Mouse (Mus musculus): Measurements from ENCODE around the gene Etl4. TPM values are rescaled to one million over a fixed set of nuclear protein-coding genes. Genes with fewer than 3 reads are reported as not detected.
"Not testable (repeated sequence)": the region's sequence is repeated elsewhere in the genome, so short reads cannot be mapped to it uniquely, and the experiment has no call there.

Gene Etl4
- polyA plus RNA-seq, 1 experiment: 19.0 TPM

DNA sequence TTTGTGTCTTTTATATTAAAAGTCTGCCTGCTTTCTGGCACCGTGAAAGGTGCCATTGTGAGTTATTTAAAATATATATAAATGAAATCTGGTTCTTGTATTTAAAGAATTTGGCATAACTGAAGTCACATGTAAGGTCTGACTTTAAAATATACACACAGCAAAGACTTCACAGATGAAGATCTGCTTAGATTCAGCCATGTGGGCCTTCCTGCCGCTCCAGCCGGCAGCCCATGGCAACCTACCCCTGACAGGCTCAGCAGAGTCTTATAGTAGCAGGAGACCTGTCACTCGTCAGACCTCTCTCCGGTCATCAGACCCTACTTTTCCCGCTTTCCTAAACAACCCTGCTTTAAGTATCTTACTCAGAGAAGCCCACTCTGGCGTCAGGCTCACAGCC, 769.2 kb downstream of the Etl4 start:
- Histone ChIP-seq H3K27ac (ENCODE audit: insufficient read depth, low read depth, low read length) (no peak overlapping the region), H3K27me3 (ENCODE audit: control insufficient read depth, insufficient read depth, low read length) (no peaks in the 10 kb centered on the region), H3K4me3 (ENCODE audit: low read depth, low read length) (no peak overlapping the region), H3K4me1 (ENCODE audit: control insufficient read depth, insufficient read depth, insufficient read length, low read length) (no peaks in the 10 kb centered on the region), H3K36me3 (ENCODE audit: control insufficient read depth, insufficient read depth, low read length) (no peaks in the 10 kb centered on the region)
- no peak for TF ChIP-seq CTCF (IDR thresholded peaks at IDR 0.05; ENCODE audit: extremely low read depth, insufficient read length, insufficient replicate concordance, low read depth, low read length)
- no peak for TF ChIP-seq POLR2A (IDR thresholded peaks at IDR 0.05; ENCODE audit: low read depth, low read length)
- WGBS: 91% methylated on average over 7 of the region's 7 CpGs

DNA sequence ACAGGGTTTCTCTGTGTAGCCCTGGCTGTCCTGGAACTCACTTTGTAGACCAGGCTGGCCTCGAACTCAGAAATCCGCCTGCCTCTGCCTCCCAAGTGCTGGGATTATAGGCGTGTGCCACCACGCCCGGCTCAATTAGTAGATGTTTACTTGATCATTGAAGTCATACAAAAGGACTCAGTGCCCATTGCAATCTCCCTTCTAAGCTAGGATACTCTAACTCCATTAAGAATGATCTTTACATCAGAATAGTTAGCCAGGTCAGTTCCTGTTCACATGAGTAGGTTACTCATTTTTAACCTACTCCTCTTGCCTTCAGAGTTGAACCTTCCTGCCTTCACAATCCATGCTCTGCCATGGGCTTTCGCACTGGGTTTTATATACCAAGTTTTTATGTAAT, 772.6 kb downstream of the Etl4 start:
- H3K36me3 ChIP-seq (ENCODE audit: control insufficient read depth, insufficient read depth, low read length); H3K4me1 ChIP-seq (ENCODE audit: control insufficient read depth, insufficient read depth, insufficient read length, low read length); H3K27ac ChIP-seq (ENCODE audit: insufficient read depth, low read depth, low read length); H3K27me3 ChIP-seq (ENCODE audit: control insufficient read depth, insufficient read depth, low read length); H3K4me3 ChIP-seq (ENCODE audit: low read depth, low read length): not testable (repeated sequence)
- 89% methylated on average over 6 of the region's 6 CpGs for WGBS

DNA sequence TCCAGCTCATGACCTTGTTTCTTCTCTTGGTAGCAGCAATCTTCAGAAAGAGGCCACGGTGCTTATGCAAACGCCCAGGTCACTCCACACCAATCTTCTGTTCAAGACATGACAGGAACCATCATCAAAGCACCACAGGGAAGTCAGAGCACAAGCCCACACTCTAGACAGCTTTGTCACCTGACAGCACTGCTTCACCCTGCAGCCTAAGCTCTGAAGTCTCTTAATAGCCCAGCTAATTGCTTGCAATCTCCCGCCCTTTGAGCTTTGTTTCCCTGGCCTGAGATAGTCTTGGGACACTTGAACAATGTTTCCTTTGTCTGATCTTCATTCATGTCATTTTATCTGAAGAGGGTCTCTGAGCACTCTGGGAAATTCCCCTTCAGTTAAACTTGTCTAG, 779.8 kb downstream of the Etl4 start:
- Histone ChIP-seq H3K4me1 (ENCODE audit: control insufficient read depth, insufficient read depth, insufficient read length, low read length) (peaks cover 28% of the 10 kb centered on the region), H3K27ac (ENCODE audit: insufficient read depth, low read depth, low read length) (peak overlapping the region; percentile 90), H3K4me3 (ENCODE audit: low read depth, low read length) (no peak overlapping the region), H3K27me3 (ENCODE audit: control insufficient read depth, insufficient read depth, low read length) (no peaks in the 10 kb centered on the region), H3K36me3 (ENCODE audit: control insufficient read depth, insufficient read depth, low read length) (no peaks in the 10 kb centered on the region)
- TF ChIP-seq CTCF (IDR thresholded peaks at IDR 0.05; ENCODE audit: extremely low read depth, insufficient read length, insufficient replicate concordance, low read depth, low read length): no peak
- TF ChIP-seq POLR2A (IDR thresholded peaks at IDR 0.05; ENCODE audit: low read depth, low read length): no peak
- 20% methylated on average over 3 of the region's 3 CpGs for WGBS

DNA sequence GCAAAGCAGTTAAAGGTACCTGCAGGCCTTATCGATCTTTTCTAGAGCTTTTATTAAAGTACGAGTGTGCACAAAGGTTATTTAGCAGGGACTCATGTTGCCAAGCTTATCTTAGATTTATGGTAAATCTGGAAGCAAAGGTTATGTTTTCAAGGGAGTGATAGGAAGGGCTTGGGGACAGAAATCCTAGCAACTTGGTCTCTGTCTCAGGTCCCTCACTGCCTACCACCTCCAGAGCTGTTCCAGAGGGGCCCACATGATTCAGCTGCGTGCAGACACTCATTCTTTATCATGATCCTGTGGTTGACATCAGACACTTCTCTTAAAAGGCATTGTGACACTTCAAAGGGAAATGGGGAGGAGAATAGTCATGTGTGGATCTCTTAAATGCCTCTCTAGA, 783.3 kb downstream of the Etl4 start:
- Histone ChIP-seq H3K27me3 (ENCODE audit: control insufficient read depth, insufficient read depth, low read length) (no peaks in the 10 kb centered on the region), H3K36me3 (ENCODE audit: control insufficient read depth, insufficient read depth, low read length) (no peaks in the 10 kb centered on the region), H3K4me3 (ENCODE audit: low read depth, low read length) (no peak overlapping the region), H3K4me1 (ENCODE audit: control insufficient read depth, insufficient read depth, insufficient read length, low read length) (peaks cover 31% of the 10 kb centered on the region), H3K27ac (ENCODE audit: insufficient read depth, low read depth, low read length) (peak overlapping the region; percentile 94)
- WGBS: 21% methylated on average over 3 of the region's 3 CpGs
- TF ChIP-seq POLR2A (IDR thresholded peaks at IDR 0.05; ENCODE audit: low read depth, low read length): no peak
- TF ChIP-seq CTCF (IDR thresholded peaks at IDR 0.05; ENCODE audit: extremely low read depth, insufficient read length, insufficient replicate concordance, low read depth, low read length): no peak

DNA sequence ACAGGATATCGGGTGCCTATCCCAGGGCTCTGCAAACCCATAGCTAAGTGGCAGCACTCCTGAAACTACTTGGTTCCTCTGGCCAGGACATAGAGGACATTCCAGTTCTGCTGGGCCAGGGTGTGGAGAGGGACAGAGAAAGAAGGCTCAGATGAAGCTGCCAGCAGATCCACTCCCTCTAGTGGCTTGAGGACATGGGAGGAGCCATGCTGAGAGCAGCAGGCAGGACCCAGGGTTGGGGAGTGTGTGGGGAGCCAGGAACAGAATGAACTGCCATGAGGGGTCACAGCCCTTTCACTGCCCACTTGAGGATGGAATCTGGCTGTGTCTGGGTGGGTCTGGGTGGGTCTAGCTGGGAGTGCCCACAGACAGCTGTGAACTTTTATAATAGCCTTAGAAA, 784.2 kb downstream of the Etl4 start:
- H3K4me3 ChIP-seq (ENCODE audit: low read depth, low read length): no peak overlapping the region
- peaks cover 25% of the 10 kb centered on the region for H3K4me1 ChIP-seq (ENCODE audit: control insufficient read depth, insufficient read depth, insufficient read length, low read length)
- WGBS: 47% methylated on average over 1 of the region's 1 CpGs
- H3K27ac ChIP-seq (ENCODE audit: insufficient read depth, low read depth, low read length): peak overlapping the region; percentile 94
- no peaks in the 10 kb centered on the region for H3K36me3 ChIP-seq (ENCODE audit: control insufficient read depth, insufficient read depth, low read length)
- peak; percentile 55; the same call in 1 of the 2 replicates for TF ChIP-seq CTCF (IDR thresholded peaks at IDR 0.05; ENCODE audit: extremely low read depth, insufficient read length, insufficient replicate concordance, low read depth, low read length)
- no peak for TF ChIP-seq POLR2A (IDR thresholded peaks at IDR 0.05; ENCODE audit: low read depth, low read length)
- no peaks in the 10 kb centered on the region for H3K27me3 ChIP-seq (ENCODE audit: control insufficient read depth, insufficient read depth, low read length)

DNA sequence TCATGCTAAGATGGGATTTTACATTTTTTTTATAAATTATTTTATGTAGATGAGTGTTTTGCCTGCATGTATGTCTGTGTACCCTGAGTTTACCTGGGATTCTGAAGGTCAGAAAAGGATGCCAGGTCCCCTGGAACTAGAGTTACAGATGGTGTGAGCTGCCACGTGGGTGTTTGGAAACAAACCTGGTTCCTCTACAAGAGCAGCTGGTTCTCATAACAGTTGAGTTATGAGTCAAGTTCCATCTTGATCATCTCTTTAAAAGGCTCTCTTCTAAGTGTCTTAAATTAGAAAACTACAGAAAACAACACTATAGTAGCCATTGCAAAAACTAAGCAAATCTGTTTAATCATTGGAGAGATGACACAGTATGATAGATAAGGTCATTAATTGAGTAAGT, 788.1 kb downstream of the Etl4 start:
- Histone ChIP-seq H3K4me3 (ENCODE audit: low read depth, low read length) (no peak overlapping the region), H3K27ac (ENCODE audit: insufficient read depth, low read depth, low read length) (no peak overlapping the region), H3K4me1 (ENCODE audit: control insufficient read depth, insufficient read depth, insufficient read length, low read length) (peaks cover 13% of the 10 kb centered on the region; the same call in 1 of the 2 replicates), H3K27me3 (ENCODE audit: control insufficient read depth, insufficient read depth, low read length) (no peaks in the 10 kb centered on the region), H3K36me3 (ENCODE audit: control insufficient read depth, insufficient read depth, low read length) (no peaks in the 10 kb centered on the region)
- 35% methylated on average over 1 of the region's 1 CpGs for whole genome bisulfite sequencing
- TF ChIP-seq CTCF (IDR thresholded peaks at IDR 0.05; ENCODE audit: extremely low read depth, insufficient read length, insufficient replicate concordance, low read depth, low read length): no peak
- TF ChIP-seq POLR2A (IDR thresholded peaks at IDR 0.05; ENCODE audit: low read depth, low read length): no peak

DNA sequence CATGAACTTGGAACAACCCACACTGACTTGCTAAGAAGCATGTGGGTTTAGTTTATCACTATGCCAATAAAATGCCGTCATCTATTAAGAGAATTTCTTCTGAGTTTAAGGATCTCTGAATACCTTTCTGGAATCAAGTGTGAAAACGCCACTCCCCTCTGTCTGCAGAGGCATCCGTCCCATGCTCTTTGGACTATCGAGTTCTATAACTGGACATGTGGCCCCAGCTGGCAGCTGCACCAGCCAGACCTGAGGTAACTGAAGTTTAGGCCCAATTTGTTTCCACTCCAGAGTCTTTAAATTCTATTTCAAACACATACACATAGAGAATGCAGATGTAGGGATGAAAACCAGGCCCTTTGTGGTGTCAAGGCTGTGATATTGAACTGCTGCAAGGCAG, 795.5 kb downstream of the Etl4 start:
- H3K4me1 ChIP-seq (ENCODE audit: control insufficient read depth, insufficient read depth, insufficient read length, low read length): peaks cover 2% of the 10 kb centered on the region; the same call in 1 of the 2 replicates
- TF ChIP-seq CTCF (IDR thresholded peaks at IDR 0.05; ENCODE audit: extremely low read depth, insufficient read length, insufficient replicate concordance, low read depth, low read length) (no peak), POLR2A (IDR thresholded peaks at IDR 0.05; ENCODE audit: low read depth, low read length) (no peak)
- no peak overlapping the region for H3K4me3 ChIP-seq (ENCODE audit: low read depth, low read length)
- WGBS: 28% methylated on average over 4 of the region's 4 CpGs
- no peaks in the 10 kb centered on the region for H3K27me3 ChIP-seq (ENCODE audit: control insufficient read depth, insufficient read depth, low read length)
- peaks cover 2% of the 10 kb centered on the region; the same call in 1 of the 2 replicates for H3K36me3 ChIP-seq (ENCODE audit: control insufficient read depth, insufficient read depth, low read length)
- no peak overlapping the region for H3K27ac ChIP-seq (ENCODE audit: insufficient read depth, low read depth, low read length)

DNA sequence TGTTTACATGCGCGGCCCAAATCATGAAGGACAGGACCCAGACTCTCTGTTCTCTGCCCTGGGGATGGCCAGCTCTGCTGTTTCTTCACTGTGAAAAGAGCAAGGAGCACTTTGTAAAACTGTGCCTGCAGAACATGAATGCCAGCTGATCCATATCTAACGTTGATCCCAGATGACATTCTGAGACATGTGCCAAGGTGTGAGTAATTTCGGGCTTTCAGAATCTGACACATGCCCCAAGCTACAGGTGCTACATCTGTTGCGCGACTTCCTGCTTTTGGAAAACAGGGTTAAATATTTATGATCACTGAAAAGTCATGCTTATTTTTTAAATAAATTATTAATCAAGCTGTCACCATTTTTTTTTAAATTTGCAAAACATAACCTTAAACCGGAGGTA, 801.0 kb downstream of the Etl4 start:
- Histone ChIP-seq H3K4me1 (ENCODE audit: control insufficient read depth, insufficient read depth, insufficient read length, low read length) (no peaks in the 10 kb centered on the region), H3K36me3 (ENCODE audit: control insufficient read depth, insufficient read depth, low read length) (peaks cover 2% of the 10 kb centered on the region; the same call in 1 of the 2 replicates), H3K27ac (ENCODE audit: insufficient read depth, low read depth, low read length) (no peak overlapping the region), H3K27me3 (ENCODE audit: control insufficient read depth, insufficient read depth, low read length) (no peaks in the 10 kb centered on the region), H3K4me3 (ENCODE audit: low read depth, low read length) (no peak overlapping the region)
- 79% methylated on average over 7 of the region's 7 CpGs for WGBS
- TF ChIP-seq POLR2A (IDR thresholded peaks at IDR 0.05; ENCODE audit: low read depth, low read length): no peak
- no peak for TF ChIP-seq CTCF (IDR thresholded peaks at IDR 0.05; ENCODE audit: extremely low read depth, insufficient read length, insufficient replicate concordance, low read depth, low read length)

All from small intestine, adult 2 months (tissue).